10 mouse cellular contexts compared by ENCODE assay signal in genomic region chr10:121374693-121375620, GRCm38 (mm10). TPM values are rescaled to one million over a fixed set of nuclear protein-coding genes. Genes with fewer than 3 reads are reported as not detected.
DNase-seq lines count a peak whose midpoint lies in the region; ATAC-seq and TF ChIP-seq lines count a peak whose summit lies in the region.
"Had no signal": no experiment of that assay in that cellular context is flagged by ENCODE, and none has a peak within 500 bp of the region (broad histone marks: within the 10 kb centered on the region; RNA-seq: fewer than 3 reads in every experiment).

No protein-coding gene starts in this region.

- no peak for DNase-seq in kidney, adult 18-20 months
- DNase-seq in CH12.LX (ENCODE audit: extremely low read depth), result peak; percentile 96
- DNase-seq in brain, adult 2 months (ENCODE audit: low read depth, low spot score), result peak; percentile 65
- DNase-seq in lung, postnatal 25 days (ENCODE audit: low spot score), result peak; percentile 63
- DNase-seq: heart, postnatal 14 days; kidney, postnatal 25 days had no signal

- peaks cover 31% of the 10 kb centered on the region for H3K36me3 ChIP-seq in kidney, embryonic 16.5 days (ENCODE audit: insufficient read depth, low read length)
- H3K36me3 ChIP-seq in CH12.LX (replicated peaks in 1 of 2; ENCODE audit: control insufficient read depth in 1 of 2, insufficient read depth in 1 of 2, low read length in 1 of 2), result peaks cover 36 to 63% of the 10 kb centered on the region in 2 experiments
- peaks cover 50% of the 10 kb centered on the region for H3K36me3 ChIP-seq in midbrain, embryonic 16.5 days (ENCODE audit: control insufficient read depth, insufficient read depth, low read length)
- H3K36me3 ChIP-seq in midbrain, embryonic 15.5 days (replicated peaks), result peaks cover 39% of the 10 kb centered on the region
- peaks cover 36% of the 10 kb centered on the region for H3K36me3 ChIP-seq in forebrain, embryonic 16.5 days (ENCODE audit: control insufficient read depth, insufficient read depth)

- WGBS in kidney, embryonic 16.5 days, result 72% methylated on average over 17 of the region's 17 CpGs
- WGBS in midbrain, embryonic 16.5 days, result 94% methylated on average over 17 of the region's 17 CpGs
- 92% methylated on average over 17 of the region's 17 CpGs for WGBS in midbrain, embryonic 15.5 days
- WGBS in forebrain, embryonic 16.5 days, result 89% methylated on average over 17 of the region's 17 CpGs

- no peaks in the 10 kb centered on the region for H3K9me3 ChIP-seq in kidney, embryonic 16.5 days (ENCODE audit: low read length)
- peaks cover 10% of the 10 kb centered on the region for H3K9me3 ChIP-seq in CH12.LX (replicated peaks; ENCODE audit: low read length)
- no peaks in the 10 kb centered on the region for H3K9me3 ChIP-seq in midbrain, embryonic 16.5 days (replicated peaks; ENCODE audit: control insufficient read depth, low read length, poor library complexity, severe bottlenecking)
- no peaks in the 10 kb centered on the region for H3K9me3 ChIP-seq in midbrain, embryonic 15.5 days
- H3K9me3 ChIP-seq in forebrain, embryonic 16.5 days (ENCODE audit: control insufficient read depth, low read length), result no peaks in the 10 kb centered on the region

- dilution Hi-C loops in CH12.LX (cut with MboI; ENCODE audit: extremely low pct_ligation_motif_present, extremely low pct_unique_long_range_greater_than_20kb, low sequenced_read_pairs), result no loop called here

- no peak for TF ChIP-seq CTCF in CH12.LX (conservative IDR thresholded peaks at IDR 0.05 in 1 of 2, IDR thresholded peaks at IDR 0.05 in 1 of 2; ENCODE audit: low read depth in 2 of 2, low read length in 2 of 2)

- TF ChIP-seq POLR2A in CH12.LX (IDR thresholded peaks at IDR 0.05; ENCODE audit: low read depth, low read length), result peak; percentile 40

- H3K27me3 ChIP-seq in kidney, embryonic 16.5 days (ENCODE audit: insufficient read depth, low read length), result no peaks in the 10 kb centered on the region
- H3K27me3 ChIP-seq in CH12.LX (replicated peaks), result no peaks in the 10 kb centered on the region
- H3K27me3 ChIP-seq in midbrain, embryonic 16.5 days (ENCODE audit: control insufficient read depth, insufficient read depth, low read depth, low read length), result no peaks in the 10 kb centered on the region
- H3K27me3 ChIP-seq in midbrain, embryonic 15.5 days (replicated peaks), result no peaks in the 10 kb centered on the region
- H3K27me3 ChIP-seq in forebrain, embryonic 16.5 days (replicated peaks; ENCODE audit: control insufficient read depth, insufficient read depth, low read length), result no peaks in the 10 kb centered on the region

- no peak for ATAC-seq in kidney, embryonic 16.5 days (ENCODE audit: low FRiP score, low TSS enrichment)
- ATAC-seq in midbrain, embryonic 16.5 days, result no peak
- no peak for ATAC-seq in midbrain, embryonic 15.5 days (replicated peaks)
- no peak for ATAC-seq in forebrain, embryonic 16.5 days

- in situ Hi-C loops in CH12.LX (cut with MboI; ENCODE audit: low pct_ligation_motif_present, low pct_unique_long_range_greater_than_20kb, low sequenced_read_pairs), result no loop called here

- H3K9ac ChIP-seq in kidney, embryonic 16.5 days (replicated peaks; ENCODE audit: low read length), result no peak overlapping the region
- peak overlapping the region; percentile 73 for H3K9ac ChIP-seq in CH12.LX (ENCODE audit: insufficient read depth, low read depth)
- H3K9ac ChIP-seq in midbrain, embryonic 16.5 days (ENCODE audit: low read depth, low read length), result no peak overlapping the region
- H3K9ac ChIP-seq in midbrain, embryonic 15.5 days, result no peak overlapping the region
- no peak overlapping the region for H3K9ac ChIP-seq in forebrain, embryonic 16.5 days (replicated peaks; ENCODE audit: low read depth, low read length)

- no peak overlapping the region for H3K4me2 ChIP-seq in kidney, embryonic 16.5 days (replicated peaks; ENCODE audit: low read depth, low read length)
- H3K4me2 ChIP-seq in CH12.LX (ENCODE audit: insufficient read depth, low read depth, poor library complexity, severe bottlenecking), result peak overlapping the region; percentile 73
- H3K4me2 ChIP-seq in midbrain, embryonic 16.5 days (ENCODE audit: low read length), result no peak overlapping the region
- no peak overlapping the region for H3K4me2 ChIP-seq in midbrain, embryonic 15.5 days
- no peak overlapping the region for H3K4me2 ChIP-seq in forebrain, embryonic 16.5 days (ENCODE audit: low read length)

- TF ChIP-seq RAD21 in CH12.LX (IDR thresholded peaks at IDR 0.05; ENCODE audit: low read depth, low read length), result no peak

- H3K79me2 ChIP-seq in CH12.LX (replicated peaks; ENCODE audit: control insufficient read depth, extremely low read depth, insufficient read depth, poor library complexity, severe bottlenecking), result peaks cover 8% of the 10 kb centered on the region

- peak; percentile 98 for TF ChIP-seq EP300 in CH12.LX (IDR thresholded peaks at IDR 0.05; ENCODE audit: low read length)

- H3K4me1 ChIP-seq in kidney, embryonic 16.5 days (ENCODE audit: insufficient read depth, low read length), result peaks cover 25% of the 10 kb centered on the region
- H3K4me1 ChIP-seq in CH12.LX (ENCODE audit: control insufficient read depth in 1 of 2, insufficient read depth in 2 of 2), result peaks cover 20 to 46% of the 10 kb centered on the region in 2 experiments
- H3K4me1 ChIP-seq in midbrain, embryonic 16.5 days (ENCODE audit: control insufficient read depth, insufficient read depth, low read length), result no peaks in the 10 kb centered on the region
- H3K4me1 ChIP-seq in midbrain, embryonic 15.5 days, result no peaks in the 10 kb centered on the region
- no peaks in the 10 kb centered on the region for H3K4me1 ChIP-seq in forebrain, embryonic 16.5 days (replicated peaks; ENCODE audit: control insufficient read depth, insufficient read depth, low read length)

- no peak overlapping the region for H3K4me3 ChIP-seq in kidney, embryonic 16.5 days (ENCODE audit: low read length)
- peak overlapping the region; percentile 26 to 55 (median 50) for H3K4me3 ChIP-seq in CH12.LX (replicated peaks in 1 of 3; ENCODE audit: low read depth in 2 of 3, low read length in 2 of 3, poor library complexity in 1 of 3)
- no peak overlapping the region for H3K4me3 ChIP-seq in midbrain, embryonic 16.5 days (ENCODE audit: low read depth, low read length)
- H3K4me3 ChIP-seq in midbrain, embryonic 15.5 days, result no peak overlapping the region
- no peak overlapping the region for H3K4me3 ChIP-seq in forebrain, embryonic 16.5 days (replicated peaks; ENCODE audit: low read length)

- H3K27ac ChIP-seq in kidney, embryonic 16.5 days (ENCODE audit: low read length), result peak overlapping the region; percentile 12; the same call in 1 of the 2 replicates
- H3K27ac ChIP-seq in CH12.LX (ENCODE audit: insufficient read depth, low read depth), result peak overlapping the region; percentile 95
- no peak overlapping the region for H3K27ac ChIP-seq in midbrain, embryonic 16.5 days (ENCODE audit: low read length)
- no peak overlapping the region for H3K27ac ChIP-seq in midbrain, embryonic 15.5 days
- no peak overlapping the region for H3K27ac ChIP-seq in forebrain, embryonic 16.5 days (ENCODE audit: low read length)

TF ChIP-seq in CH12.LX, 34 proteins besides CTCF, POLR2A, EP300 and RAD21 (continues in another document):
- peak; percentile 98 for TF ChIP-seq IRF4 (IDR thresholded peaks at IDR 0.05; ENCODE audit: low read depth, low read length)
- peak; percentile 48 for TF ChIP-seq HCFC1 (IDR thresholded peaks at IDR 0.05; ENCODE audit: low read depth, low read length)
- peak; percentile 97 for TF ChIP-seq RCOR1 (conservative IDR thresholded peaks at IDR 0.05; ENCODE audit: low read depth, low read length)
- TF ChIP-seq MAFK (IDR thresholded peaks at IDR 0.05; ENCODE audit: insufficient replicate concordance, low read length), result peak; percentile 82; the same call in 1 of the 2 replicates
- peak; percentile 37; the same call in 1 of the 2 replicates for TF ChIP-seq NELFE (IDR thresholded peaks at IDR 0.05; ENCODE audit: low read depth, low read length)
- no peak for TF ChIP-seq ZKSCAN1 (IDR thresholded peaks at IDR 0.05; ENCODE audit: borderline replicate concordance, low read depth, low read length)
- 0 out of 2 replicates have a peak, but pooled peaks have one; percentile 37 for TF ChIP-seq UBTF (IDR thresholded peaks at IDR 0.05; ENCODE audit: low read depth, low read length)
- TF ChIP-seq ETS1 (conservative IDR thresholded peaks at IDR 0.05; ENCODE audit: low read depth, low read length), result peak; percentile 100
- TF ChIP-seq JUND (conservative IDR thresholded peaks at IDR 0.05; ENCODE audit: low read depth, low read length), result peak; percentile 68
- no peak for TF ChIP-seq GABPA (IDR thresholded peaks at IDR 0.05; ENCODE audit: insufficient replicate concordance, low read depth, low read length)
- no peak for TF ChIP-seq POLR2AphosphoS2 (IDR thresholded peaks at IDR 0.05; ENCODE audit: low read depth, low read length)
- peak; percentile 68 for TF ChIP-seq USF1 (IDR thresholded peaks at IDR 0.05; ENCODE audit: low read depth, low read length)
- peak; percentile 96 for TF ChIP-seq MAZ (IDR thresholded peaks at IDR 0.05; ENCODE audit: low read depth, low read length)
- TF ChIP-seq TCF12 (IDR thresholded peaks at IDR 0.05; ENCODE audit: low read depth, low read length), result peak; percentile 99
- peak; percentile 70; the same call in 1 of the 2 replicates for TF ChIP-seq KAT2A (IDR thresholded peaks at IDR 0.05; ENCODE audit: insufficient replicate concordance, low read length)
- no peak; the same call in 1 of the 2 replicates for TF ChIP-seq E2F4 (IDR thresholded peaks at IDR 0.05; ENCODE audit: insufficient replicate concordance, low read depth, low read length)

RNA-seq across cellular contexts. Expression of gene Gns, which starts 10.1 kb away (rescaled TPM):
- polyA plus RNA-seq in kidney, embryonic 16.5 days (2015; fragmentation: Nextera tagmentation; extraction: Ambion mirVana), result 52.4 and 58.5 TPM in 2 replicates
- total RNA-seq in CH12.LX (2012; rRNA removed) (58.2 and 77.2 TPM in 2 replicates), CH12.LX (2014; rRNA removed) (28.4 and 28.7 TPM in 2 replicates)
- 87.3 and 104 TPM in 2 replicates for polyA plus RNA-seq in CH12.LX (2012; ENCODE audit: insufficient read length, low read depth)
- 38.3 and 38.6 TPM in 2 replicates for polyA plus RNA-seq in midbrain, embryonic 16.5 days (2015; fragmentation: Nextera tagmentation; extraction: Ambion mirVana)
- polyA plus RNA-seq in midbrain, embryonic 15.5 days (2015; fragmentation: Nextera tagmentation; extraction: Ambion mirVana), result 38.8 and 40.7 TPM in 2 replicates
- polyA plus RNA-seq in forebrain, embryonic 16.5 days (2015; fragmentation: Nextera tagmentation; extraction: Ambion mirVana), result 35.2 and 35.6 TPM in 2 replicates

RNA-seq across cellular contexts. Expression of gene Tbc1d30, which starts 23.9 kb away (rescaled TPM):
- polyA plus RNA-seq in kidney, embryonic 16.5 days (2015; fragmentation: Nextera tagmentation; extraction: Ambion mirVana), result 0.80 and 0.95 TPM in 2 replicates
- not detected in 2 replicates for total RNA-seq in CH12.LX (2012; rRNA removed)
- not detected in 2 replicates for total RNA-seq in CH12.LX (2014; rRNA removed)
- 0.16 TPM in 1 of 2 replicates, not detected in the other for polyA plus RNA-seq in CH12.LX (2012; ENCODE audit: insufficient read length, low read depth)
- 14.7 and 15.1 TPM in 2 replicates for polyA plus RNA-seq in midbrain, embryonic 16.5 days (2015; fragmentation: Nextera tagmentation; extraction: Ambion mirVana)
- polyA plus RNA-seq in midbrain, embryonic 15.5 days (2015; fragmentation: Nextera tagmentation; extraction: Ambion mirVana), result 12.7 and 14.1 TPM in 2 replicates
- polyA plus RNA-seq in forebrain, embryonic 16.5 days (2015; fragmentation: Nextera tagmentation; extraction: Ambion mirVana), result 11.5 and 12.5 TPM in 2 replicates

Comparison
In these comparisons a context has a peak if more than half of its experiments do, and no peak if none do; other contexts are left out.
1. H3K27ac ChIP-seq: peak in kidney, embryonic 16.5 days (single experiment) and CH12.LX (single experiment); none in midbrain, embryonic 16.5 days (single experiment), midbrain, embryonic 15.5 days (single experiment) and forebrain, embryonic 16.5 days (single experiment).
2. H3K4me3 ChIP-seq: peak in CH12.LX (3 of 3); none in kidney, embryonic 16.5 days (single experiment), midbrain, embryonic 16.5 days (single experiment), midbrain, embryonic 15.5 days (single experiment) and forebrain, embryonic 16.5 days (single experiment).